Mouse (Mus musculus) hindbrain, embryonic 12.5 days (tissue): ENCODE data around the gene Mcm8. TPM values are rescaled to one million over a fixed set of nuclear protein-coding genes. Genes with fewer than 3 reads are reported as not detected.

Experiments used
- ATAC-seq: fragments of 200-750 bp; cut with Nextera tagmentation; 2 replicates; pipeline ENCODE4 v1.8.0; 2017; ENCODE audit warnings: moderate TSS enrichment; ENCODE audit not compliant: low FRiP score
- H3K27ac ChIP-seq: fragments of 300-500 bp; sonication (generic); 2 replicates; pipeline ENCODE4 v1.5.1; 2016; ENCODE audit warnings: mild to moderate bottlenecking
- H3K27me3 ChIP-seq: fragments of 300-500 bp; sonication (generic); 2 replicates; pipeline ENCODE4 v1.6.1; 2016; ENCODE audit warnings: mild to moderate bottlenecking
- H3K36me3 ChIP-seq: fragments of 300-500 bp; sonication (generic); 2 replicates; pipeline ENCODE4 v1.6.1; 2016; ENCODE audit warnings: mild to moderate bottlenecking
- H3K4me1 ChIP-seq: fragments of 300-500 bp; sonication (generic); 2 replicates; pipeline ENCODE4 v1.6.1; 2016
- H3K4me2 ChIP-seq: fragments of 300-500 bp; sonication (generic); replicated peaks from 2 replicates; pipeline ENCODE4 v1.6.1; 2016; ENCODE audit warnings: mild to moderate bottlenecking
- H3K4me3 ChIP-seq: fragments of 300-500 bp; sonication (generic); 2 replicates; pipeline ENCODE4 v1.5.1; 2016; ENCODE audit warnings: mild to moderate bottlenecking
- H3K9ac ChIP-seq: fragments of 300-500 bp; sonication (generic); 2 replicates; pipeline ENCODE4 v1.6.1; 2016; ENCODE audit warnings: mild to moderate bottlenecking, moderate library complexity
- H3K9me3 ChIP-seq: fragments of 300-500 bp; sonication (generic); replicated peaks from 2 replicates; pipeline ENCODE4 v1.6.1; 2016; ENCODE audit warnings: mild to moderate bottlenecking
- WGBS: fragments of 180-500 bp; shearing (Covaris S2); methylation state at CpG from one replicate; pipeline ENCODE4 v1.1.7; 2016; 5-methylcytosine and 5-hydroxymethylcytosine counted together
- polyA plus RNA-seq: library from polyadenylated mRNA; unstranded; fragments of >200 nt; fragmentation: Nextera tagmentation; extraction: Ambion mirVana; gene quantifications from 2 replicates; pipeline ENCODE4 v1.2.1, GENCODE M21; 2016

The Mcm8 gene
- polyA plus RNA-seq, 1 experiment from 2014 or later: 14.3 TPM

DNA sequence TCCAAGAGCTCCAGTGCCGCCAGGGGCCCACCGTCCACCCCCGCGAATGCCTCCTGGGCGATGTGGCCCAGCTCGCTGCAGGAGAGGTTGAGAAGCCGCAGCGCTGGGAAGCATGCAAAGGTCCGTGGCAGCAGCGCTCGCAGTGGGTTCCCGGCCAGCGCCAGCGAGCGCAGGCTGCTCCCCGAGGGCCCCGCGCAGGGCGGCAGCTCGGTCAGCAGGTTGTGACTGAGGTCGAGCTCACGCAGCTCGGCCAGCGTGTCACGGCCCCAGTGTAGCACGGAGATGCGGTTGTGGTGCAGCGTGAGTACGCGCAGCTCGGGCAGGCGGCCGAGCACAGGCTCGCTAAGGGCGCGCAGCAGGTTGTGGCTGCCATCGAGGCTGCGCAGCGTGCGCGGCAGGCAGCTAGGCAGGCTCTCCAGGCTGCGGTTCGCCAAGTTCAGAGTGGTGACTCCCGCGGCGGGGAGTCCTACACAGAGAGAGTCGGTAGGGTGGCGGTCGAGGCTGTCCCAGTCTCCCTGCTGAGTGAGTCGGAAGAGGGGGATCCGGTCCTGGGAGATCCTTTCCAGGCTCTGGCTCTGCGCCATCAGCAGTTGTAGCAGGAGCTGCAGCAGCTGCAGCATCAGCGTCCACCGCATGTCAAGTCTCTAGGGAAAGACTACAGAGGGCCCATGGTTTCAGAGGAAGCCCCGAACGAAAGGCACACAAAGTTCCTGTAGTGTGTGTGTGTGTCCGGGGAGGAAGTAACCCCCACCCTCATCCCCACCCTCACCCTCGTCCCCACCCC, 63.5 kb downstream of the Mcm8 start:
- under 1% methylated on average over 58 of the region's 58 CpGs for WGBS
- H3K27ac ChIP-seq: no peak overlapping the region
- ATAC-seq: peak; percentile 82
- peaks cover 23% of the 10 kb centered on the region for H3K4me1 ChIP-seq
- H3K36me3 ChIP-seq: no peaks in the 10 kb centered on the region
- no peaks in the 10 kb centered on the region for H3K9me3 ChIP-seq
- H3K4me3 ChIP-seq: peak overlapping the region; percentile 58
- H3K27me3 ChIP-seq: peaks cover 42% of the 10 kb centered on the region
- H3K9ac ChIP-seq: peak overlapping the region; percentile 59
- peak overlapping the region; percentile 98 for H3K4me2 ChIP-seq

DNA sequence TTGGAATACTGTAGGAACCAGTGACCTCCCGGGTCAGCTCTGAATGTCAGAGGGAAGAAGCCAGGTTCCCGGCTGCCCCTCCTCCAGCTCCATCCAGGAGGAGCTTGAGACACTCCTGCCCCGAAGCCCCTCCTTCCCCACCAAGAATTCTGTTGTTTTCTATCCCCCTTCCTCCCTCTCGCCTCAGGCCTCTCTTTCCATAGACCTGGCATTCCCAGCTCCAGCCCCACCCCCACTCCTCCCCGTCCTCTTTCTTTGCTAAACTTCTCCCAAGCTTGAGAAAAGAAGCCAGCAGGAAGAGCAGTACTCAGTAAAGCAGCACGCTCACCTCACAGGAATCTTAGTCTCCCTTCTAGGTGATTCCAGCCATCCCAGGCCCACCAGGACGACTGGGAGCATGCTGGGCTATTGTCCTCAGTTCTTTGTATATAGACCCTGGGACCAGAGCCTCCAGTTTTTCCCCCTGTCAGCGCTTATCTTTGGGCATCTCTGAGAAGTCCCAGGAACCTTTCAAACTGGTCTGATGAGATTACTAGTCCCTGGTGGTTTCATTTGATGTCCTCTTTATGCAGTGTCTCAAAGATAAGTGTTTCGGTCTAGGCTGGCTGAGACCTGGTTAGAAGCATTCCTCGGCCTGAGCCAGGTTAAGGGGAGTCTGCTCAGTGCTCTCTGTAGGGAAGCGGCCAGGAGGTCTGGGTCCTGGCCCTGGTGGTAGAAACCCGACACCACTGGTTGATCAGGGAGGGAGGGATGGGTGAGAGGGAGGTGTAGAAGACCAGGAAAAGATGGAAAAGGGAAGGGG, 65.1 kb downstream of the Mcm8 start, which contains the start of gene Lrrn4:
Gene Lrrn4 (minus strand): TSS at position 48 of the 802 bp plus-strand sequence.
- Histone ChIP-seq H3K9me3 (no peaks in the 10 kb centered on the region), H3K4me2 (peak within 1 kb of the TSS; percentile 98), H3K36me3 (no peaks in the 10 kb centered on the region), H3K4me3 (peak within 1 kb of the TSS; percentile 58), H3K4me1 (peaks cover 23% of the 10 kb centered on the region), H3K27ac (no peak within 1 kb of the TSS), H3K9ac (peak within 1 kb of the TSS; percentile 59; the same call in 1 of the 2 replicates), H3K27me3 (peaks cover 42% of the 10 kb centered on the region)
- 0 out of 2 replicates have a peak, but pooled peaks have one; percentile 11 for ATAC-seq
- 5% methylated on average over 12 of the region's 12 CpGs for WGBS

DNA sequence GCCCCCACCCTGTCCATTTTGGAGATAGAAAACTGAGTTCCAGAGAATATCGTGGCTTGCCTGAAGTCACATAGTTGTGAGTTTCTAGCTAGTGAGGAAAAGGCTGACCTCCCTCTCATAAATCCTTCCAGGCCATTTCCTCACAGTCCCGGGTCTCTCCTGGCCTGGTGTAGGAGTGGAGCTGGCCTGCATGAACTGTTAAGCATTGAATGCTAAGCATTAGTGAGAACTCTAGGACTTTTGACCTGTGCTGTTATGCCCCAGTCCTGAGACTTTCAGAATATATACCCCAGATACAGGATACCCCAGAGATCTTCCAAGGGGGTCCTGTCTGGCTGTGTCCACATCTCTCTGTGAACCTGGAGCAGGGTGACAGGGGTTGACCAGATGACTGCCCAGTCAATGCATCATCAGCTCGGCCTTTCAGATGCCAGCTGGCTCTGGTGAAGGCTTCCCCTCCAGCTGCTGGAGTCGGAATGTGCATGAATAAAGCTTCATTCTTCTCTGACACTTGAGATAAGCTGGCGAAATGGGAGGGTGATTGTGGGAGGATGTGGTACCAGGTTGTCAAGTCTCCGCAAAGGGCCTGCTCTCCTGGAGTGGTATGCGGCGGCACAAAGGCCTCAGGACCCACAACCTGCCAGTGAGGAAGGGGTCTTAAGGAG, 68.5 kb downstream of the Mcm8 start:
- H3K36me3 ChIP-seq: no peaks in the 10 kb centered on the region
- H3K4me3 ChIP-seq: no peak overlapping the region
- no peak overlapping the region for H3K27ac ChIP-seq
- no peak for ATAC-seq
- H3K4me2 ChIP-seq: no peak overlapping the region
- H3K9me3 ChIP-seq: no peaks in the 10 kb centered on the region
- WGBS: 76% methylated on average over 8 of the region's 8 CpGs
- H3K9ac ChIP-seq: no peak overlapping the region
- H3K4me1 ChIP-seq: peaks cover 17% of the 10 kb centered on the region
- peaks cover 23% of the 10 kb centered on the region for H3K27me3 ChIP-seq

DNA sequence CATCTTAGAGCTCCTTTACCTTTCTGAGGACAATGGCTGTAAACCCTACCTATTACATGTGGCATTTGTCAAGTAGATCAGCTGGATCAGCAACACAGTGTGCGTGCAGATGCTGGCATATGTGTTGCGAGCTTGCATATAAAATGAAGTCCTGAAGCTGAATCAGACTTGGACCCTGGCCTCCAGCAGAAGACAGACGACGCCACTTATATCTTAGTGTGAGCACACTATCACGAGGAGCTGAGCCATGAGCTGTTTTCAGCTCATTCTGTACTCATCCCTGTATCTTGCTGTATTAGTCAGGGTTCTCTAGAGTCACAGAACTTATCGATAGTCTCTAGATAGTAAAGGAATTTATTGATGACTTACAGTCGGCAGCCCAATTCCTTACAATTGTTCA, 69.4 kb downstream of the Mcm8 start:
- Histone ChIP-seq H3K9me3 (no peaks in the 10 kb centered on the region), H3K27ac (no peak overlapping the region), H3K4me1 (0 out of 2 replicates have a peak, but pooled peaks cover 10% of the 10 kb centered on the region), H3K9ac (no peak overlapping the region), H3K4me3 (no peak overlapping the region), H3K27me3 (peaks cover 14% of the 10 kb centered on the region), H3K4me2 (no peak overlapping the region), H3K36me3 (no peaks in the 10 kb centered on the region)
- 90% methylated on average over 7 of the region's 7 CpGs for WGBS
- ATAC-seq: no peak

Other genes with a start within 250 kb of the Mcm8 start
- 71.0 and 82.5 TPM in 2 replicates for gene Gpcpd1, start 228.4 kb upstream of the Mcm8 start, polyA plus RNA-seq
- 18.4 and 19.9 TPM in 2 replicates for gene Shld1, start 129.2 kb upstream of the Mcm8 start, polyA plus RNA-seq
- gene Chgb, start 34.9 kb upstream of the Mcm8 start, polyA plus RNA-seq: 53.8 and 56.2 TPM in 2 replicates
- gene Trmt6, start 86 bp upstream of the Mcm8 start, polyA plus RNA-seq: 30.7 and 31.9 TPM in 2 replicates
- 25.1 and 30.2 TPM in 2 replicates for gene Crls1, start 30.5 kb downstream of the Mcm8 start, polyA plus RNA-seq
- gene Lrrn4, start 64.8 kb downstream of the Mcm8 start, polyA plus RNA-seq: 0.10 and 0.16 TPM in 2 replicates
- 1.8 and 2.0 TPM in 2 replicates for gene Fermt1, start 129.8 kb downstream of the Mcm8 start, polyA plus RNA-seq